10 mouse cellular contexts compared by ENCODE assay signal in the genomic region with DNA sequence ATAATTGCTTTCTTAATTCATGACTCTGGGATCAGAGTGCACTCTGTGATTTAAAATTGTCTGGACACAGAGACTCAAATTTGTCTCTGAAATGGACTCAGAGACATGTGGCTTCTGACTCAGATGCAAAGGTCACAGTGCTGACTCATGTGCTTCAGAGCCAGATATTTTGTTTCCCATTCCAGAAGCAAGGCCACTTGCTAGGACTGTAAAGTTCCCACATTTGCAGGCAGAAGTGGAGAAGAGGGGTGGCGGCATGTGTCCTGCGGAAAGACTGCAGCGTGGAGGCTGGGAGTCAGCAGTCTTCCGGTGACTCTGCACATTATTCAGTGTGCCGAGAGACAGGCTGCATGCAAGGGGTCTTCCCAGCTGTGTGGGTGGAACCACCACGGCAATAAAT.
A peak's percentile ranks its signal among the peaks of the same experiment; 100 is the strongest.
DNase-seq lines count a peak whose midpoint lies in the region; ATAC-seq and TF ChIP-seq lines count a peak whose summit lies in the region.
"Had no signal": no experiment of that assay in that cellular context is flagged by ENCODE, and none has a peak within 500 bp of the region (broad histone marks: within the 10 kb centered on the region; RNA-seq: fewer than 3 reads in every experiment).

No protein-coding gene starts in this region.

- H3K4me3 ChIP-seq in heart, embryonic 10.5 days, result no peak overlapping the region
- no peak overlapping the region for H3K4me3 ChIP-seq in C2C12 (ENCODE audit: insufficient read depth, poor library complexity, severe bottlenecking)
- no peak overlapping the region for H3K4me3 ChIP-seq in kidney, embryonic 15.5 days (replicated peaks)
- H3K4me3 ChIP-seq in layer of hippocampus, adult 2 months, result no peak overlapping the region
- H3K4me3 ChIP-seq: forebrain, embryonic 10.5 days; hindbrain, embryonic 15.5 days had no signal

- no peaks in the 10 kb centered on the region for H3K9me3 ChIP-seq in heart, embryonic 10.5 days
- no peaks in the 10 kb centered on the region for H3K9me3 ChIP-seq in kidney, embryonic 15.5 days (replicated peaks)
- H3K9me3 ChIP-seq: forebrain, embryonic 10.5 days; hindbrain, embryonic 15.5 days had no signal

- H3K4me1 ChIP-seq in heart, embryonic 10.5 days, result 0 out of 2 replicates have a peak, but pooled peaks cover 3% of the 10 kb centered on the region
- peaks cover 6% of the 10 kb centered on the region for H3K4me1 ChIP-seq in kidney, embryonic 15.5 days

- H3K9ac ChIP-seq in kidney, embryonic 15.5 days, result no peak overlapping the region
- H3K9ac ChIP-seq: hindbrain, embryonic 15.5 days had no signal

- no peak; the same call in 1 of the 2 replicates for ATAC-seq in kidney, embryonic 15.5 days (replicated peaks; ENCODE audit: low FRiP score)

- peaks cover 16% of the 10 kb centered on the region; the same call in 1 of the 2 replicates for H3K27me3 ChIP-seq in heart, embryonic 10.5 days (ENCODE audit: insufficient read depth, poor library complexity, severe bottlenecking)
- H3K27me3 ChIP-seq in C2C12 (ENCODE audit: control insufficient read depth, insufficient read depth, insufficient read length), result no peaks in the 10 kb centered on the region
- no peaks in the 10 kb centered on the region for H3K27me3 ChIP-seq in kidney, embryonic 15.5 days
- H3K27me3 ChIP-seq: hindbrain, embryonic 15.5 days had no signal

- no peaks in the 10 kb centered on the region for H3K79me3 ChIP-seq in C2C12 (ENCODE audit: low read depth)

- H3K79me2 ChIP-seq in C2C12 (ENCODE audit: control insufficient read depth, insufficient read depth), result no peaks in the 10 kb centered on the region

- no peak for TF ChIP-seq CTCF in C2C12 (IDR thresholded peaks at IDR 0.05; ENCODE audit: control insufficient read depth, insufficient read depth, insufficient read length)
- no peak for TF ChIP-seq CTCF in layer of hippocampus, adult 2 months (conservative IDR thresholded peaks at IDR 0.05)

- H3K4me2 ChIP-seq in kidney, embryonic 15.5 days, result 0 out of 2 replicates have a peak overlapping the region, but pooled peaks have one; percentile 20
- H3K4me2 ChIP-seq: hindbrain, embryonic 15.5 days had no signal

- peak; percentile 38 to 58 for DNase-seq in heart, adult 18-20 months
- DNase-seq in heart, embryonic 10.5 days (ENCODE audit: low spot score), result no peak
- peak; percentile 77 to 79 for DNase-seq in adrenal gland, postnatal 36 days
- DNase-seq in left cerebral cortex, adult 9 months (ENCODE audit: low spot score in 2 of 2), result no peak
- DNase-seq in thymus, postnatal 14 days, result no peak
- no peak for DNase-seq in layer of hippocampus, adult 2 months (ENCODE audit: low spot score in 2 of 2)

- H3K36me3 ChIP-seq in heart, embryonic 10.5 days, result no peaks in the 10 kb centered on the region
- H3K36me3 ChIP-seq in C2C12 (ENCODE audit: control insufficient read depth, insufficient read depth), result no peaks in the 10 kb centered on the region
- no peaks in the 10 kb centered on the region for H3K36me3 ChIP-seq in kidney, embryonic 15.5 days
- H3K36me3 ChIP-seq: forebrain, embryonic 10.5 days; hindbrain, embryonic 15.5 days had no signal

- H3K27ac ChIP-seq in heart, embryonic 10.5 days, result no peak overlapping the region
- no peak overlapping the region for H3K27ac ChIP-seq in kidney, embryonic 15.5 days
- no peak overlapping the region for H3K27ac ChIP-seq in layer of hippocampus, adult 2 months
- H3K27ac ChIP-seq: forebrain, embryonic 10.5 days; hindbrain, embryonic 15.5 days had no signal

- 67% methylated on average over 6 of the region's 6 CpGs for WGBS in heart, embryonic 10.5 days
- 20% methylated on average over 6 of the region's 6 CpGs for WGBS in kidney, embryonic 15.5 days

- H3ac ChIP-seq in C2C12 (ENCODE audit: control insufficient read depth, insufficient read length, low read depth), result peak overlapping the region; percentile 4

TF ChIP-seq in C2C12, 6 proteins besides CTCF, POLR2A, EP300 and RAD21:
- TF ChIP-seq MYOD1 (IDR thresholded peaks at IDR 0.05; ENCODE audit: control insufficient read depth, insufficient read length, low read depth) (peak; percentile 3), CEBPB (IDR thresholded peaks at IDR 0.05; ENCODE audit: low read depth) (no peak), MAX (IDR thresholded peaks at IDR 0.05) (peak; percentile 72), FOSL1 (IDR thresholded peaks at IDR 0.05; ENCODE audit: insufficient read depth, low read length, poor library complexity, severe bottlenecking) (peak; percentile 39), MYOG (IDR thresholded peaks at IDR 0.05; ENCODE audit: control insufficient read depth, extremely low read depth, insufficient read length) (no peak)
TF ChIP-seq in C2C12: peak in this region for 3.

Comparison
In these comparisons a context has a peak if more than half of its experiments do, and no peak if none do; other contexts are left out.
1. DNase-seq: peak in heart, adult 18-20 months (2 of 2) and adrenal gland, postnatal 36 days (2 of 2); none in heart, embryonic 10.5 days (single experiment), left cerebral cortex, adult 9 months (0 of 2), thymus, postnatal 14 days (single experiment) and layer of hippocampus, adult 2 months (0 of 2).